ENCODE assay signal across 8 mouse cellular contexts in genomic region chr5:8893300-8894103, GRCm38 (mm10). TPM values are rescaled to one million over a fixed set of nuclear protein-coding genes. Genes with fewer than 3 reads are reported as not detected.
DNase-seq lines count a peak whose midpoint lies in the region; ATAC-seq lines count a peak whose summit lies in the region.

Gene Abcb4 (plus strand): TSS chr5:8893717.

- peaks cover 9% of the 10 kb centered on the region; the same call in 1 of the 2 replicates for H3K27me3 ChIP-seq in intestine, embryonic 16.5 days (replicated peaks; ENCODE audit: control insufficient read depth, insufficient read depth, low read length)

- H3K36me3 ChIP-seq in intestine, embryonic 16.5 days (ENCODE audit: control insufficient read depth, insufficient read depth, low read length), result no peaks in the 10 kb centered on the region

- under 1% methylated on average over 62 of the region's 65 CpGs for WGBS in intestine, embryonic 16.5 days

- H3K9ac ChIP-seq in intestine, embryonic 16.5 days (ENCODE audit: low read depth, low read length), result peak within 1 kb of the TSS; percentile 65

- H3K27ac ChIP-seq in intestine, embryonic 16.5 days (ENCODE audit: low read length), result no peak within 1 kb of the TSS

- H3K4me3 ChIP-seq in intestine, embryonic 16.5 days (ENCODE audit: low read length), result peak within 1 kb of the TSS; percentile 66

- peak; percentile 94 for ATAC-seq in intestine, embryonic 16.5 days
- ATAC-seq in megakaryocyte-erythroid progenitor cell, adult 5-6 weeks (replicated peaks; ENCODE audit: low FRiP score, low TSS enrichment, poor library complexity, severe bottlenecking), result peak; percentile 75

- H3K4me2 ChIP-seq in intestine, embryonic 16.5 days (ENCODE audit: low read depth, low read length), result peak within 1 kb of the TSS; percentile 98

- intact Hi-C loops in left cerebral cortex, postnatal 25 days (cut with DNase I), result loop anchor here (2.0 to 10.0 kb wide), 2 partner anchors 271 to 409 kb away; partner anchors contain the start of gene Rundc3b

- peaks cover 5% of the 10 kb centered on the region; the same call in 1 of the 2 replicates for H3K4me1 ChIP-seq in intestine, embryonic 16.5 days (ENCODE audit: control insufficient read depth, insufficient read depth, low read length)

- peak; percentile 78 for DNase-seq in adrenal gland, postnatal 10 days
- DNase-seq in embryo, embryonic 9.5 days (ENCODE audit: extremely low spot score), result peak; percentile 61
- peak; percentile 42 to 47 for DNase-seq in gastrocnemius, postnatal 4 days (ENCODE audit: low spot score in 2 of 2)
- DNase-seq in left cerebral cortex, postnatal 25 days (ENCODE audit: low spot score in 2 of 2), result peak; percentile 66 to 78
- peak; percentile 72 for DNase-seq in right cerebral cortex, postnatal 14 days
- peak; percentile 49 for DNase-seq in yolk sac, embryonic 10.5 days (ENCODE audit: low spot score)

- no peaks in the 10 kb centered on the region for H3K9me3 ChIP-seq in intestine, embryonic 16.5 days (ENCODE audit: control insufficient read depth, low read length)

RNA-seq across cellular contexts. Expression of gene Abcb4, which starts in this region (rescaled TPM):
- 10 to 100 TPM; 13.4 to 23.1 TPM for total RNA-seq in adrenal gland, postnatal 10 days (2021)
- total RNA-seq in gastrocnemius, postnatal 4 days (2021), result 1 to 10 TPM; 6.2 to 6.7 TPM
- 0.45 and 0.88 TPM in 2 replicates for polyA plus RNA-seq in intestine, embryonic 16.5 days (2015; fragmentation: Nextera tagmentation; extraction: Ambion mirVana)
- 1 to 10 TPM; 3.7 to 4.8 TPM for total RNA-seq in left cerebral cortex, postnatal 25 days (2021)
- 185 and 189 TPM in 2 replicates for total RNA-seq in megakaryocyte-erythroid progenitor cell, adult 5-6 weeks (2014; fragmentation: Nextera tagmentation)
- 259 and 303 TPM in 2 replicates for total RNA-seq in megakaryocyte-erythroid progenitor cell, adult 5-6 weeks (2017)

Comparison
In these comparisons a context has a peak if more than half of its experiments do, and no peak if none do; other contexts are left out.
1. RNA of gene Abcb4 (total RNA-seq): 185 to 303 TPM in megakaryocyte-erythroid progenitor cell, adult 5-6 weeks; 13.4 to 23.1 TPM in adrenal gland, postnatal 10 days, 6.2 to 6.7 TPM in gastrocnemius, postnatal 4 days and 3.7 to 4.8 TPM in left cerebral cortex, postnatal 25 days; every median in the first group is over 4 times any median in the second.
2. Peak in ATAC-seq, H3K4me3 ChIP-seq, H3K9ac ChIP-seq and H3K4me2 ChIP-seq in intestine, embryonic 16.5 days; RNA of the gene not detected or under 1 TPM.
3. Peak in every context shown above with its lines, with median percentiles within 50 percentile points of each other: DNase-seq.